Mouse (Mus musculus): ENCODE measurements around the gene Susd3. TPM values are rescaled to one million over a fixed set of nuclear protein-coding genes. Genes with fewer than 3 reads are reported as not detected.

The Susd3 gene
- polyA plus RNA-seq, 1 experiment from 2014 or later: 0.94 TPM

- Histone ChIP-seq H3K4me2 (replicated peaks) (no peak overlapping the region), H3K4me3 (replicated peaks) (no peak overlapping the region), H3K36me3 (no peaks in the 10 kb centered on the region), H3K27ac (0 out of 2 replicates have a peak overlapping the region, but pooled peaks have one; percentile 14), H3K27me3 (replicated peaks) (no peaks in the 10 kb centered on the region), H3K4me1 (replicated peaks) (peaks cover 46% of the 10 kb centered on the region), H3K9ac (no peak overlapping the region), H3K9me3 (no peaks in the 10 kb centered on the region)
- 58% methylated on average over 12 of the region's 12 CpGs for WGBS
- no peak for ATAC-seq
Observed at GRCm38 (mm10) chr13:49189970-49190870, 58.3 kb downstream of the Susd3 start.

DNA sequence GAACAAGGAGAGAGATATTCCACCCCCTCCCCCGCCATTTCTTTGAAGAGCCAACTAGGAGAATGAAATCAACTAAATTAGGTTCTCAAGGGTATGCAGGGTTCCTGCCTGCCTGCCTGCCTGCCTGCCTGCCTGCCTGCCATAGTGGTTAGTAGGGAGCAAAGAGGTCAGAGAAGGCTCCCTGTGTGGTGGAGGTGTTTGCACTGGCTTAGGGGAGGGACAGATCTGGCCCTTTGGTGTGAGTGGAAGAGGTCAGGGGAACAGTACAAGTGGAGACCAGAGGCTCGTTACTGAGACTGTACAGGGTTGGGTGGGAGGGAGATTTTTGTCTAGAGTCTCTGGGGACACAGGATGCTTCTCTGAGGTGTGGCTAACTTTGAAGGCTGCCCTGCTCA, 59.5 kb downstream of the Susd3 start:
- Histone ChIP-seq H3K9me3 (no peaks in the 10 kb centered on the region), H3K4me2 (replicated peaks) (peak overlapping the region; percentile 100; the same call in 1 of the 2 replicates), H3K9ac (no peak overlapping the region), H3K27ac (no peak overlapping the region), H3K27me3 (replicated peaks) (no peaks in the 10 kb centered on the region), H3K36me3 (no peaks in the 10 kb centered on the region), H3K4me1 (replicated peaks) (peaks cover 46% of the 10 kb centered on the region), H3K4me3 (replicated peaks) (no peak overlapping the region)
- WGBS: 69% methylated on average over 2 of the region's 2 CpGs
- no peak for ATAC-seq

DNA sequence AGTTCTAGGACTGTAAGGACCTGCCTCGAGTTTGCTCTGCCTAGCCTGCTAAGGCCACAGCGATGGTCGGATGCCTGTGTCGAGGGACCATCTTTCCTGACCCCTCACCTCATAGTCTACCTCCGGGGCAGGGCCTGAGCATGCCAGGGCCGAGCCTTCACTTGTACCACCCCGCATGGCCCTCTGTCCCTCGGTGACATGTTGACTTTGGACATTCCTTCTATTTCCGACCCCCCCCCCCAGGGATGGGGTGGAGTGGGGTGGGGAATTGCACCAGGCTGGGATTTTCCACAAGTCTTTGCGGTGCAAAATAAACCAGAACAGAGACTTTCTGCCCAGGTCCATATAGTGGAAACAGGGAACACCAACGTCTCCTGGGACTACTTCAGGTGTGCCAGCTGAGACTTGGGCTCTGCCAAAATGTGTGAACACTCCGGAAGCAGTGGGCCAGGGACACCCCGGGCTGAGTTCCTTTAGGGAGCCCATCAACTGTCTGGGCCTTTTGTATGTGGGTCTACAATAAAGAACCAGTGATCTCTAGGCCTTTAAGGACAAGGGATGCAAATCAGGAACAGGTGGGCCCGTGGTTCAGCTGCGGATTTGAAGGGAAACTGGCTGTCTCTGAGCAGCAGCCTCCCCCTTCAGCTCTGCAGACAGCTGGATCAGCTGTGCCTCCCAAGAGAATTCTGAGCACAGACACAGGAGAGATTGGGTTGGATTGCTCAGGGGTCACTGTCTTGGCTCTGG, 60.1 kb downstream of the Susd3 start:
- Histone ChIP-seq H3K27ac (no peak overlapping the region), H3K9ac (peak overlapping the region; percentile 83), H3K9me3 (no peaks in the 10 kb centered on the region), H3K4me3 (replicated peaks) (peak overlapping the region; percentile 84), H3K4me2 (replicated peaks) (peak overlapping the region; percentile 100), H3K36me3 (no peaks in the 10 kb centered on the region), H3K27me3 (replicated peaks) (no peaks in the 10 kb centered on the region), H3K4me1 (replicated peaks) (peaks cover 52% of the 10 kb centered on the region)
- WGBS: 27% methylated on average over 15 of the region's 15 CpGs
- ATAC-seq: peak; percentile 5; the same call in 1 of the 2 replicates

DNA sequence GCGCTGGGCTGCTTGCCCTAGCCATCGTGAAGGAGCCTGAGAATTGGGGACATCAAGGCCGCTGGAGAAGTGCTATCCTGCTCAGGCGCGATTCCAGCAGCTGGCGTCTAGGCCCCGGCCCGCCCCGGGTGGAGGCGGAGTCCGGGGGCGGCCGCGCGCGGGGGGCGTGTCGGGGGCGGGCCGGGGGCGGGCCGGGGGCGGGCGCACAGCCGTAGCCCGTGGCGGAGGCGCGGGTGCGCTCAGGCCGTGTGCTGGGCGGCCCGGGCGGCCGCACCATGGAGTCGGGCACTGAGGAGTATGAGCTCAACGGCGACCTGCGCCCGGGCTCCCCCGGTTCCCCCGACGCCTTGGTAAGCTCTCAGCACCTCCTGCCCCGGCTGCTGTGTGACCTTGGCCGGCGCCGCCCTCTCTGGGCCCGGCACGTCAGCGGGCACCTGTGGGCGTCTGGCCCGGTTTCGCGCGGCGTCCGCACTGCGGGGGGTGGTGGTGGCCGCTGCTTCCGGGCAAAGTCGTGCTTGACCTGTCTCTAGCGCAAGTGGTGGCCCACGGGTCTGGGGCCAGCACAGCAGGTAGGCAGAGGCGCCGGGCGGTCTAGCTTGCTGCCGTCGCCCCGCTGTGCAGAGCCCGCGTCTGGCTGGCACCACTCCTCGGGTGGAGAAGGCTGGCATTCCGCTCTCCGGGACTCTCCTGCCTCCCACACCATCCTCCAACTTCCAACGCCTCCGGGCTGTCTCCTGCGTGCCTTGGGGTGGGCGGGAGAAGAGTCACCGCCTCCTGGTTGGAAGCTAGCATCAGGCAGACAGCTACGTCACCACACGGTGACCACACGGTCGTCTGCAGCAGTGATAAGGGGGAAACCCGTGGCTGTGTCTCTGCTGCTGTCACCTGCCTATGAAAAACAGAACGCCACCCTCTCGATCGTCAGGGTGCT, 61.0 kb downstream of the Susd3 start, which contains the start of gene Ninj1:
Ninj1 (plus strand) TSS at position 198 of the 931 bp plus-strand sequence.
- H3K36me3 ChIP-seq: no peaks in the 10 kb centered on the region
- peak within 1 kb of the TSS; percentile 86 for H3K27ac ChIP-seq
- no peaks in the 10 kb centered on the region for H3K9me3 ChIP-seq
- WGBS: under 1% methylated on average over 85 of the region's 87 CpGs
- H3K9ac ChIP-seq: peak within 1 kb of the TSS; percentile 83
- H3K4me3 ChIP-seq (replicated peaks): peak within 1 kb of the TSS; percentile 84
- peak; percentile 94 for ATAC-seq
- H3K4me2 ChIP-seq (replicated peaks): peak within 1 kb of the TSS; percentile 100
- peaks cover 59% of the 10 kb centered on the region for H3K4me1 ChIP-seq (replicated peaks)
- H3K27me3 ChIP-seq (replicated peaks): no peaks in the 10 kb centered on the region

DNA sequence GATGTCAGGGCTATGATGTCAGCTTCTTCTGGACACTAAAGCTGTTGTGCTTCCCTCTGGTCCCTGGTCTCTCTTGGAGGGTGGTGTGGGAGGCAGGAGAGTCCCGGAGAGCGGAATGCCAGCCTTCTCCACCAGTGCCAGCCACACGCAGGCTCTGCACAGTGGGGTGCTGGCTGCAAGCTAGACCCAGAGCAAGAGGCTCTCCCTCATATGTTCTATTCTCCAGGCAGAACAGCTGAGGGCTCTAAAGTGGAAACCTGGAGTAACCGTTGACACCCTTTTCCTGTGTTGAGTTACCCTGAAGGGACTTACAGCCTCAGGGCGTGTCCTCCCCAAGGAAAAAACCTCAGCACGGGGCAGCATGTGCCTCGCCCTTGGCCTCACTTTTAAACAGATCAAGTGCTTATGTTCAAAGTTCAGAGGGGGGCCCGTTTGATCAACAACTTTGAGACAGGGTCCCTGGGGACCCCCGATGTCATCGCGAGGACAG, 61.7 kb downstream of the Susd3 start:
- peaks cover 61% of the 10 kb centered on the region for H3K4me1 ChIP-seq (replicated peaks)
- H3K4me3 ChIP-seq (replicated peaks): peak overlapping the region; percentile 84; the same call in 1 of the 2 replicates
- WGBS: 22% methylated on average over 11 of the region's 11 CpGs

DNA sequence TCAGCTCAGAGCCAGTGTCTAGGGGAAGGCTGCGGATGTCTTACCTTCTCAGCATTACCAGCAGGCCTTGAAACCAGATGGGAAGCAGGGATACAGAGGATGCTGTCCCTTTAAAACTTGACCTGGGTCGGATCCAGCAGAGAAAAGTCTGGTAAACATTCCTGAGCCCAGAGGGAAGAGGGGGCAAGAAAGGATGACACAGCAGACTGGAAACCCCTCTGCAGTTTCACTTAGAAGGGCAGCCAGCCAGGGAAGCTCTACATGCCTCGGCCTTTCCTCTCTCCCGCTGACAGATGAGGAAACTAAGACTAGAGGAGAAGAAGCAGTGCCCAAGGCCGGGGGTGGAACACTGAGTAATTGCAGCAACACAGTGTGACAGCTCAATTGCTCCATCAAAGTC, 64.9 kb downstream of the Susd3 start:
- no peak overlapping the region for H3K4me2 ChIP-seq (replicated peaks)
- no peak for ATAC-seq
- H3K4me3 ChIP-seq (replicated peaks): no peak overlapping the region
- peaks cover 37% of the 10 kb centered on the region for H3K4me1 ChIP-seq (replicated peaks)
- no peak overlapping the region for H3K9ac ChIP-seq
- no peaks in the 10 kb centered on the region for H3K9me3 ChIP-seq
- H3K27me3 ChIP-seq (replicated peaks): no peaks in the 10 kb centered on the region
- 0 out of 2 replicates have a peak overlapping the region, but pooled peaks have one; percentile 9 for H3K27ac ChIP-seq
- H3K36me3 ChIP-seq: no peaks in the 10 kb centered on the region
- WGBS: 38% methylated on average over 5 of the region's 5 CpGs

More for the DNA sequence above, 61.7 kb downstream of the Susd3 start:
- Histone ChIP-seq H3K9ac (peak overlapping the region; percentile 41), H3K9me3 (no peaks in the 10 kb centered on the region), H3K4me2 (replicated peaks) (peak overlapping the region; percentile 100), H3K36me3 (no peaks in the 10 kb centered on the region), H3K27ac (peak overlapping the region; percentile 86), H3K27me3 (replicated peaks) (no peaks in the 10 kb centered on the region)
- ATAC-seq: peak; percentile 74

DNA sequence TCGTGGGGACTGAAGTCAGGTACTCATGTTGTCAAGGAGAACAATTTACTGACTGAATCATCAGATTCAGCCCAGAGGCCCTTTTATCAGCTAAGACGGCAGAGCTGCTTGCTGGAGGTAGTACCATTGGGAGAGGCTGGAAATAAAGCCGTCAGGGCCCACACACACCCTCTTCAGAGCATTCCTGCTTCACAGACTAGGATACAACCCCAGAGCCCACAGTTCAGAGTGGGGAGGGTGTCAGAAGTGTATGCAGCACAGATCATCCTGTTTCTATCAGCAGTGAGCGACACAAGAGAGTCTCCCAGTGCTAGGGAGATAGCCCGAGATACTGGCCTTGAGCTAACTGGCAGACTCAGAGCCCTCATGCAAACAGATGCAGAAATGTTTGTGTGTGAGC, 65.3 kb downstream of the Susd3 start:
- Histone ChIP-seq H3K4me2 (replicated peaks) (no peak overlapping the region), H3K4me1 (replicated peaks) (peaks cover 32% of the 10 kb centered on the region), H3K27me3 (replicated peaks) (no peaks in the 10 kb centered on the region), H3K9ac (no peak overlapping the region), H3K27ac (0 out of 2 replicates have a peak overlapping the region, but pooled peaks have one; percentile 9), H3K36me3 (no peaks in the 10 kb centered on the region), H3K9me3 (no peaks in the 10 kb centered on the region), H3K4me3 (replicated peaks) (no peak overlapping the region)
- ATAC-seq: no peak
- WGBS: 39% methylated on average over 5 of the region's 5 CpGs

DNA sequence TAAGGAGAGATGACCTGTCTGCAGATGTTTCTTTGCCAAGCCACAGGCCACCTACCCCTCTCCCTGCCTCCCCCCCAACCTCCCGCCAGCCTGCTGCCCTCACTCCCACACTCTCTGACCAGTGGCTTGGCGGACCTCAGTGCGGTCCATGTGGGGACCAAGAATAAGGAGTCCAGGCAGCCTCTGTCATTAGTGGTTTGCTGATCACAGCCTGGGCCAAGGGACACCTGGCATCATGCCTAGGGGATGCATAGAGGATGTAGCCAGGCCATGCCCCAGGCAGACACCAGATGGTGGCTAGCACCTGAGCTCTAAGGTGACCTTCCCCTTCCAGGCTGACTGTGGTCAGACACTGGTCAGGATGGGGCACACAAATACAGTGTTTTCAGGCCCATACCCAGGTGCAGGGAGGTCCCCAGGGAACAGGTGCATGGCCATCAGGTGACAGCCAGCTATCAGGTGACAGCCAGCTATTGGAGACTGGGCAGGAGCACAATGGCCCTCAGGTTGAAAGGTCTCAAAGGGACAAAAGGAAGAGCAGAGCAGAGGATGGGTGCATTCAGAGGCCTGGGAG, 67.0 kb downstream of the Susd3 start:
- peaks cover 21% of the 10 kb centered on the region for H3K4me1 ChIP-seq (replicated peaks)
- 89% methylated on average over 3 of the region's 3 CpGs for WGBS
- no peaks in the 10 kb centered on the region for H3K27me3 ChIP-seq (replicated peaks)
- H3K27ac ChIP-seq: no peak overlapping the region
- H3K36me3 ChIP-seq: no peaks in the 10 kb centered on the region
- H3K4me3 ChIP-seq (replicated peaks): no peak overlapping the region
- no peaks in the 10 kb centered on the region for H3K9me3 ChIP-seq
- no peak overlapping the region for H3K9ac ChIP-seq
- no peak overlapping the region for H3K4me2 ChIP-seq (replicated peaks)
- no peak for ATAC-seq

DNA sequence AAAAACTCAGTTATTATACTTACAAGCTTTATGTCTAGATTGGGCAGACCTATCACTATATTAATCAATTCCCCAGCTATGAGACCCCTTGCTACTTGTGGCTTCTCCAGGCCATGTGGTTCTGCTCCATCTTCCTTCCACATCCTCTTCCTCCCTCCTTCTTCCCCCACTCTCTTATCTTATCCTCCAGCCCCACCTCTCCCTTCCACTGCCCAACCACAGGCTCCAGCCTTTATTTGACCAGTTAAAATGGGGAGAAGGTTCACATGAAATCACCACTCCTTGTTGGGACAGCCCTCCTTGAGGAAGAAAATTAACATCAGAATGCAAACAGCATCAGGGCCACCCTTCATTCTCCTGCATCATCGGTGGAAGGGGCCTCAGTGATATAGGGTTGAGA, 67.8 kb downstream of the Susd3 start:
- ATAC-seq: no peak
- no peaks in the 10 kb centered on the region for H3K27me3 ChIP-seq (replicated peaks)
- H3K9me3 ChIP-seq: no peaks in the 10 kb centered on the region
- H3K36me3 ChIP-seq: no peaks in the 10 kb centered on the region
- 40% methylated on average over 1 of the region's 1 CpGs for WGBS
- no peak overlapping the region for H3K4me3 ChIP-seq (replicated peaks)
- no peak overlapping the region for H3K4me2 ChIP-seq (replicated peaks)
- no peak overlapping the region for H3K27ac ChIP-seq
- H3K4me1 ChIP-seq (replicated peaks): peaks cover 18% of the 10 kb centered on the region
- no peak overlapping the region for H3K9ac ChIP-seq

Measured in intestine, embryonic 15.5 days (tissue).